8 mouse cellular contexts compared by ENCODE assay signal in the genomic region with DNA sequence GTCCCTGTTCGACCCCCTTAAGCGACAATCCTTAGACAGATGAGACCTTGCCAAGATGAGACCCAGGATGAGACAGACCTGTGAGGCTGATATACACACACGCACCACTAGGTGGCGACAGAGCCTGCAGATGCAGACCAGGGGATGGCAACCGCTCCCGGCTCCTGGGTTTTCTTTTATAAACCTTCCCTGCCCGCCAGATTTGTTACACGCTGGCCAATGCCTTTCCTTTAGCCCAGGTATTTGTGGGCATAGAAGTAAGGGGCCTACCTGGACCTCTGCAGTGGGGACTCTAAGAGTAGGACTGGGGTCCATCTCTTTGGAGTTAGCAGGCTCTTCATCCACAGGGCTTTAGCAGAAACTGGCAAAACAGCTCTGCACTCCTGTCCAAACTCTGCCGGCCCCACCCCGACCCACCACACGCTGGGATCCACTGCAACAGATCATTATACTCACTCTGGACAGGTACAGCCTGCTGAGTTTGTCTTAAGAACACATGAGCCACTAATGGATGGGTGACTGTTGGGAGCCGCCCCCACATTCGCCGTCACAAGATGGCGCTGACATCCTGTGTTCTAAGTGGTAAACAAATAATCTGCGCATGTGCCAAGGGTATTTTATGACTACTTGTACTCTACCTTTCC.
DNase-seq lines count a peak whose midpoint lies in the region; ATAC-seq lines count a peak whose summit lies in the region.

No protein-coding gene starts in this region.

- H3K4me3 ChIP-seq in hindbrain, embryonic 16.5 days (ENCODE audit: low read length): peak overlapping the region; percentile 53

- peak overlapping the region; percentile 65 for H3K9ac ChIP-seq in hindbrain, embryonic 16.5 days (ENCODE audit: low read depth, low read length)

- H3K4me2 ChIP-seq in hindbrain, embryonic 16.5 days (ENCODE audit: low read length): peak overlapping the region; percentile 75

- H3K9me3 ChIP-seq in hindbrain, embryonic 16.5 days (ENCODE audit: control insufficient read depth, low read length): no peaks in the 10 kb centered on the region

- peak; percentile 77 for DNase-seq in WW6 (ENCODE audit: low read depth, low spot score)
- DNase-seq in gastrocnemius, adult 8-10 months (ENCODE audit: low spot score in 2 of 2): peak; percentile 46 to 68
- DNase-seq in left cerebral cortex, postnatal 14 days (ENCODE audit: low spot score in 2 of 2): peak; percentile 79 to 81
- peak; percentile 43 to 51 for DNase-seq in right cerebral cortex, postnatal 36 days (ENCODE audit: low spot score in 2 of 2)
- no peak for DNase-seq in urinary bladder, adult 18-20 months (ENCODE audit: low spot score in 2 of 2)

- peak; percentile 49 for ATAC-seq in common myeloid progenitor, adult 5-6 weeks (replicated peaks; ENCODE audit: low read depth, poor library complexity, severe bottlenecking)
- ATAC-seq in hindbrain, embryonic 16.5 days: peak; percentile 69
- ATAC-seq in megakaryocyte-erythroid progenitor cell, adult 5-6 weeks (replicated peaks; ENCODE audit: low FRiP score, low TSS enrichment, poor library complexity, severe bottlenecking): peak; percentile 53

- 22% methylated on average over 15 of the region's 16 CpGs for WGBS in hindbrain, embryonic 16.5 days

- peaks cover 12% of the 10 kb centered on the region for H3K4me1 ChIP-seq in hindbrain, embryonic 16.5 days (ENCODE audit: control insufficient read depth, insufficient read depth, low read depth, low read length)

- intact Hi-C loops in left cerebral cortex, postnatal 14 days (cut with DNase I): loop anchor here (10.0 kb wide), 2 partner anchors 242 to 642 kb away; no protein-coding TSS in a partner anchor

- no peaks in the 10 kb centered on the region for H3K27me3 ChIP-seq in hindbrain, embryonic 16.5 days (replicated peaks; ENCODE audit: control insufficient read depth, insufficient read depth, low read length)

- peak overlapping the region; percentile 89 for H3K27ac ChIP-seq in hindbrain, embryonic 16.5 days (ENCODE audit: low read depth, low read length)

- no peaks in the 10 kb centered on the region for H3K36me3 ChIP-seq in hindbrain, embryonic 16.5 days (ENCODE audit: control insufficient read depth, insufficient read depth, low read length)

Comparison
In these comparisons a context has a peak if more than half of its experiments do, and no peak if none do; other contexts are left out.
1. DNase-seq: peak in WW6 (single experiment), gastrocnemius, adult 8-10 months (2 of 2), left cerebral cortex, postnatal 14 days (2 of 2) and right cerebral cortex, postnatal 36 days (2 of 2); none in urinary bladder, adult 18-20 months (0 of 2).
2. Peak in every context shown above with its lines, with median percentiles within 50 percentile points of each other: ATAC-seq.